Mouse (Mus musculus) midbrain, embryonic 14.5 days (tissue): ENCODE results near the gene Snupn. TPM values are rescaled to one million over a fixed set of nuclear protein-coding genes. Genes with fewer than 3 reads are reported as not detected.

Experiments used
- ATAC-seq: fragments of 200-750 bp; cut with Nextera tagmentation; 2 replicates; pipeline ENCODE4 v1.8.0; 2017; ENCODE audit warnings: moderate number of reproducible peaks, moderate library complexity; ENCODE audit not compliant: low FRiP score, low TSS enrichment
- DNase-seq: peaks from one replicate; pipeline ENCODE4 v3.0.0-alpha.2; 2015
- H3K27ac ChIP-seq: fragments of 300-500 bp; sonication (generic); replicated peaks from 2 replicates; pipeline ENCODE4 v1.5.1; 2014; ENCODE audit warnings: mild to moderate bottlenecking, low read depth, low read length, moderate library complexity
- H3K27me3 ChIP-seq: fragments of 300-500 bp; sonication (generic); 2 replicates; pipeline ENCODE4 v1.6.1; 2014; ENCODE audit warnings: low read length, control low read depth, mixed read lengths; ENCODE audit not compliant: control insufficient read depth, insufficient read depth
- H3K36me3 ChIP-seq: fragments of 300-500 bp; sonication (generic); 2 replicates; pipeline ENCODE4 v1.6.1; 2014; ENCODE audit warnings: low read length, control low read depth; ENCODE audit not compliant: control insufficient read depth, insufficient read depth
- H3K4me1 ChIP-seq: fragments of 300-500 bp; sonication (generic); 2 replicates; pipeline ENCODE4 v1.6.1; 2014; ENCODE audit warnings: mild to moderate bottlenecking, antibody characterized with exemption, low read length, control low read depth; ENCODE audit not compliant: control insufficient read depth, insufficient read depth
- H3K4me2 ChIP-seq: fragments of 300-500 bp; sonication (generic); 2 replicates; pipeline ENCODE4 v1.6.1; 2014; ENCODE audit warnings: mild to moderate bottlenecking, low read length, moderate library complexity
- H3K4me3 ChIP-seq: fragments of 300-500 bp; sonication (generic); replicated peaks from 2 replicates; pipeline ENCODE4 v1.5.1; 2014; ENCODE audit warnings: low read depth, low read length
- H3K9ac ChIP-seq: fragments of 300-500 bp; sonication (generic); replicated peaks from 2 replicates; pipeline ENCODE4 v1.6.1; 2014; ENCODE audit warnings: mild to moderate bottlenecking, low read length, moderate library complexity
- H3K9me3 ChIP-seq: fragments of 300-500 bp; sonication (generic); 2 replicates; pipeline ENCODE4 v1.6.1; 2016; ENCODE audit warnings: low read length, control low read depth, mixed read lengths; ENCODE audit not compliant: control insufficient read depth
- WGBS: fragments of 180-500 bp; shearing (Covaris S2); extraction: QIAGEN DNeasy Blood & Tissue Kit; methylation state at CpG from one replicate; pipeline ENCODE4 v1.1.7; 2014; 5-methylcytosine and 5-hydroxymethylcytosine counted together
- polyA plus RNA-seq: library from polyadenylated mRNA; unstranded; fragments of >200 nt; fragmentation: Nextera tagmentation; extraction: Ambion mirVana; gene quantifications from 2 replicates; pipeline ENCODE4 v1.2.1, GENCODE M21; 2014

Gene Snupn
- polyA plus RNA-seq, 1 experiment from 2014 or later, result 22.8 TPM

GRCm38 (mm10) chr9:57012393-57012792, 61.7 kb downstream of the Snupn start:
- Histone ChIP-seq H3K27ac (no peak overlapping the region), H3K4me3 (no peak overlapping the region), H3K36me3 (peaks cover 8% of the 10 kb centered on the region), H3K9ac (no peak overlapping the region), H3K27me3 (no peaks in the 10 kb centered on the region), H3K4me1 (no peaks in the 10 kb centered on the region), H3K4me2 (no peak overlapping the region), H3K9me3 (no peaks in the 10 kb centered on the region)
- ATAC-seq (no peak), DNase-seq (no peak)
- 98% methylated on average over 1 of the region's 1 CpGs for WGBS

- Histone ChIP-seq H3K4me3 (no peak overlapping the region), H3K9ac (no peak overlapping the region), H3K36me3 (peaks cover 8% of the 10 kb centered on the region), H3K4me1 (no peaks in the 10 kb centered on the region), H3K27ac (no peak overlapping the region), H3K27me3 (no peaks in the 10 kb centered on the region), H3K9me3 (no peaks in the 10 kb centered on the region), H3K4me2 (no peak overlapping the region)
- no peak for DNase-seq
- ATAC-seq, result no peak
- WGBS, result 94% methylated on average over 4 of the region's 4 CpGs
These were observed 62.2 kb downstream of the Snupn start for GRCm38 (mm10) chr9:57012895-57013294.

GRCm38 (mm10) chr9:57013756-57014155, 63.1 kb downstream of the Snupn start:
- no peaks in the 10 kb centered on the region for H3K9me3 ChIP-seq
- ATAC-seq (no peak), DNase-seq (no peak)
- H3K9ac ChIP-seq, result no peak overlapping the region
- H3K4me3 ChIP-seq, result no peak overlapping the region
- no peaks in the 10 kb centered on the region for H3K27me3 ChIP-seq
- 93% methylated on average over 1 of the region's 1 CpGs for WGBS
- no peaks in the 10 kb centered on the region for H3K4me1 ChIP-seq
- H3K4me2 ChIP-seq, result no peak overlapping the region
- H3K36me3 ChIP-seq, result peaks cover 8% of the 10 kb centered on the region
- no peak overlapping the region for H3K27ac ChIP-seq

- Histone ChIP-seq H3K4me1 (no peaks in the 10 kb centered on the region), H3K27ac (no peak overlapping the region), H3K9ac (no peak overlapping the region), H3K9me3 (no peaks in the 10 kb centered on the region), H3K4me3 (no peak overlapping the region), H3K27me3 (no peaks in the 10 kb centered on the region), H3K4me2 (no peak overlapping the region), H3K36me3 (peaks cover 8% of the 10 kb centered on the region)
- DNase-seq (no peak), ATAC-seq (no peak)
- WGBS, result 92% methylated on average over 1 of the region's 1 CpGs
These were observed 64.1 kb downstream of the Snupn start for GRCm38 (mm10) chr9:57014766-57015165.

GRCm38 (mm10) chr9:57017631-57018030, 67.0 kb downstream of the Snupn start:
- Histone ChIP-seq H3K36me3 (peaks cover 31% of the 10 kb centered on the region), H3K27me3 (no peaks in the 10 kb centered on the region), H3K4me3 (no peak overlapping the region), H3K9ac (no peak overlapping the region), H3K27ac (no peak overlapping the region), H3K4me2 (no peak overlapping the region), H3K4me1 (no peaks in the 10 kb centered on the region), H3K9me3 (no peaks in the 10 kb centered on the region)
- DNase-seq (no peak), ATAC-seq (no peak)
- 83% methylated on average over 1 of the region's 1 CpGs for WGBS

GRCm38 (mm10) chr9:57031756-57032155, 81.1 kb downstream of the Snupn start:
- DNase-seq (no peak), ATAC-seq (no peak)
- H3K4me3 ChIP-seq, result no peak overlapping the region
- H3K4me1 ChIP-seq, result no peaks in the 10 kb centered on the region
- no peak overlapping the region for H3K27ac ChIP-seq
- H3K9me3 ChIP-seq, result no peaks in the 10 kb centered on the region
- H3K27me3 ChIP-seq, result no peaks in the 10 kb centered on the region
- H3K36me3 ChIP-seq, result peaks cover 56% of the 10 kb centered on the region
- WGBS, result 97% methylated on average over 1 of the region's 1 CpGs
- no peak overlapping the region for H3K4me2 ChIP-seq
- H3K9ac ChIP-seq, result no peak overlapping the region

Other genes with a start within 250 kb of the Snupn start
- gene Lingo1, start 154.4 kb upstream of the Snupn start, polyA plus RNA-seq, result 49.4 and 72.2 TPM in 2 replicates
- not detected in 2 replicates for gene Odf3l1, start 86.2 kb upstream of the Snupn start, polyA plus RNA-seq
- gene Cspg4, start 85.8 kb upstream of the Snupn start, polyA plus RNA-seq, result 4.1 TPM in 2 replicates
- 1.6 and 2.5 TPM in 2 replicates for gene Snx33, start 22.5 kb upstream of the Snupn start, polyA plus RNA-seq
- 69.6 and 84.5 TPM in 2 replicates for gene Imp3, start 13.4 kb upstream of the Snupn start, polyA plus RNA-seq
- gene Ptpn9, start 44.0 kb downstream of the Snupn start, polyA plus RNA-seq, result 28.2 and 35.3 TPM in 2 replicates
- 23.4 and 40.8 TPM in 2 replicates for gene Sin3a, start 121.2 kb downstream of the Snupn start, polyA plus RNA-seq
- gene Man2c1, start 179.8 kb downstream of the Snupn start, polyA plus RNA-seq, result 43.0 and 52.2 TPM in 2 replicates
- gene Neil1, start 197.4 kb downstream of the Snupn start, polyA plus RNA-seq, result 7.2 and 8.3 TPM in 2 replicates
- 159 and 190 TPM in 2 replicates for gene Commd4, start 207.5 kb downstream of the Snupn start, polyA plus RNA-seq